In the genomic region with DNA sequence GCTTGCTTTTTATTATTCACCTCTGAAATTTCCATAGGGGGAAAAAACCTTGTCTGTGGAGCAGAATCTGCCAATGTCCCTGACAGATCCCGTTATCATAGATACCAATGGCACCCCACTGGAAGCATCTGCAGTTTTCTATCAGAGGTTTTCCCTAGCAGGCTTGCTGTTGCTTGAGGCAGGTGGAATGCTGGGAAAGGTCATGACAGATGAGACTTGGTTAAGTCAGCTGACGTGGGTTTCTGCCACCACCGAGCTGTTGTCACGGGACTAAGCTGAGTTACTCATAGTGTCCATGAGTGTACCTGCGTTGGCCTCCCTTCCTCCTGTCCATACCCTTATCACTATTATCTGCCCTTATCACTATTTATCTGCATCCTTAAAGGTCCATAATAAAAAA, we compare ENCODE assay signal across 39 mouse cellular contexts. TPM values are rescaled to one million over a fixed set of nuclear protein-coding genes. Genes with fewer than 3 reads are reported as not detected.
DNase-seq lines count a peak whose midpoint lies in the region; ATAC-seq and TF ChIP-seq lines count a peak whose summit lies in the region.
"Had no signal": no experiment of that assay in that cellular context is flagged by ENCODE, and none has a peak within 500 bp of the region (broad histone marks: within the 10 kb centered on the region; RNA-seq: fewer than 3 reads in every experiment).

No protein-coding gene starts in this region.

- no peak overlapping the region for H3K9ac ChIP-seq in ES-E14 (ENCODE audit: insufficient read depth, low read depth, low read length, poor library complexity, severe bottlenecking)
- H3K9ac ChIP-seq: embryonic facial prominence, embryonic 13.5 days; forebrain, embryonic 15.5 days; heart, embryonic 12.5 days; limb, embryonic 15.5 days; liver, embryonic 13.5 days had no signal

- H3K4me1 ChIP-seq in ES-E14 (ENCODE audit: control insufficient read depth in 2 of 2, insufficient read depth in 2 of 2, low read length in 2 of 2, poor library complexity in 1 of 2) = peaks cover 26 to 30% of the 10 kb centered on the region in 2 experiments
- H3K4me1 ChIP-seq: limb, embryonic 15.5 days had no signal

- peak overlapping the region in 1 of 2 experiments; percentile 0; a peak in 1 of 4 replicates for H3K4me3 ChIP-seq in ES-E14 (ENCODE audit: insufficient read depth in 1 of 2, low read depth in 1 of 2, low read length in 2 of 2, poor library complexity in 1 of 2, severe bottlenecking in 1 of 2)
- H3K4me3 ChIP-seq: embryonic facial prominence, embryonic 13.5 days; forebrain, embryonic 10.5 days; forebrain, embryonic 15.5 days; gastrocnemius, adult 2 months; heart, adult 2 months; heart, embryonic 12.5 days; limb, embryonic 10.5 days; limb, embryonic 15.5 days; liver, embryonic 13.5 days; megakaryocyte, embryonic 14.5 days had no signal

- peak; percentile 46 for DNase-seq in CD4-positive, CD25-positive, alpha-beta regulatory T cell, adult 2 months (ENCODE audit: low read depth, low spot score)
- DNase-seq in ES-E14 (ENCODE audit: low read depth, low spot score) (no peak), adipocyte (ENCODE audit: low spot score) (no peak)
- DNase-seq in embryo, embryonic 11 days = no peak
- DNase-seq: adrenal gland, adult 8-10 months; cerebellum, adult 2 months; cerebellum, postnatal 36 days; gastrocnemius, adult 2 months; gastrocnemius, postnatal 36 days; heart, adult 2 months; kidney, postnatal 14 days; liver, embryonic 13.5 days; lung, adult 18-20 months; lung, postnatal 4 days; midbrain, embryonic 14.5 days; thymus, postnatal 4 days had no signal

- in situ Hi-C loops in ES-E14 (cut with MboI; ENCODE audit: low sequenced_read_pairs in 2 of 2, unreplicated experiment in 2 of 2) = loop anchor here (10.0 to 25.0 kb wide), 3 partner anchors 289 to 417 kb away; a partner anchor contains a TSS

- no peaks in the 10 kb centered on the region for H3K9me3 ChIP-seq in ES-E14 (ENCODE audit: control insufficient read depth, insufficient read depth, low read depth, low read length)
- H3K9me3 ChIP-seq: embryonic facial prominence, embryonic 13.5 days; forebrain, embryonic 10.5 days; forebrain, embryonic 15.5 days; G1E; heart, embryonic 12.5 days; limb, embryonic 10.5 days; limb, embryonic 15.5 days; liver, embryonic 13.5 days; megakaryocyte, embryonic 14.5 days had no signal

- no peaks in the 10 kb centered on the region for H3K36me3 ChIP-seq in ES-E14 (ENCODE audit: control insufficient read depth, insufficient read depth, low read length, poor library complexity, severe bottlenecking)
- H3K36me3 ChIP-seq: embryonic facial prominence, embryonic 13.5 days; forebrain, embryonic 10.5 days; forebrain, embryonic 15.5 days; G1E; heart, embryonic 12.5 days; limb, embryonic 10.5 days; limb, embryonic 15.5 days; liver, embryonic 13.5 days had no signal

- peak; percentile 22 for ATAC-seq in CD4-positive, CD25-positive, alpha-beta regulatory T cell, adult 4 months
- ATAC-seq in inflammation-experienced regulatory T-cells, adult 6 months = peak; percentile 36
- ATAC-seq: forebrain, embryonic 15.5 days; hindbrain, embryonic 16.5 days; intestine, postnatal 0 days; lung, postnatal 0 days had no signal

- H3K27ac ChIP-seq in ES-E14 (ENCODE audit: insufficient read depth, low read depth, low read length, poor library complexity, severe bottlenecking) = peak overlapping the region; percentile 70; the same call in 1 of the 2 replicates
- H3K27ac ChIP-seq: embryonic facial prominence, embryonic 13.5 days; forebrain, embryonic 10.5 days; forebrain, embryonic 15.5 days; gastrocnemius, adult 2 months; heart, adult 2 months; limb, embryonic 10.5 days; limb, embryonic 15.5 days; liver, embryonic 13.5 days had no signal

TF ChIP-seq in ES-E14, 5 proteins besides CTCF, POLR2A, EP300 and RAD21:
- TF ChIP-seq ZNF384 (IDR thresholded peaks at IDR 0.05; ENCODE audit: low read depth, low read length) (no peak), HCFC1 (IDR thresholded peaks at IDR 0.05; ENCODE audit: borderline replicate concordance, insufficient read depth, low read length) (no peak), ZC3H11A (IDR thresholded peaks at IDR 0.05; ENCODE audit: borderline replicate concordance, low read depth, low read length) (no peak), CHD2 (IDR thresholded peaks at IDR 0.05; ENCODE audit: low read depth, low read length) (no peak), MAFK (IDR thresholded peaks at IDR 0.05; ENCODE audit: insufficient read depth, low read depth, low read length) (no peak)

RNA-seq across cellular contexts. Expression of a gene that starts 32.8 kb away (rescaled TPM):
- 100 to 1,000 TPM; 274 to 291 TPM for polyA plus RNA-seq in CD4-positive, CD25-positive, alpha-beta regulatory T cell, adult 4 months (2017; shearing (Covaris generic))
- not detected in 2 replicates for total RNA-seq in ES-E14 (2012; rRNA removed)
- polyA plus RNA-seq in inflammation-experienced regulatory T-cells, adult 6 months (2017; shearing (Covaris generic)) = 100 to 1,000 TPM; 121 to 243 (median 214) TPM
- total RNA-seq: adrenal gland, adult 8-10 months; adrenal gland, postnatal 4 days; layer of hippocampus, adult 18-20 months; layer of hippocampus, postnatal 10 days; left cerebral cortex, adult 8-10 months had no signal
- polyA plus RNA-seq: cerebellum, adult 2 months; embryonic facial prominence, embryonic 13.5 days; forebrain, embryonic 10.5 days; forebrain, embryonic 15.5 days; frontal cortex, adult 2 months; G1E; heart, embryonic 12.5 days; heart, postnatal 0 days; hindbrain, embryonic 16.5 days; intestine, postnatal 0 days; kidney, embryonic 14.5 days; limb, embryonic 10.5 days; liver, embryonic 13.5 days; lung, postnatal 0 days; midbrain, embryonic 14.5 days; neural tube, embryonic 14.5 days; stomach, embryonic 14.5 days; testis, adult 2 months had no signal
